Mouse (Mus musculus) gastrocnemius, postnatal 10 days (tissue): ENCODE results near the gene Casp3. TPM values are rescaled to one million over a fixed set of nuclear protein-coding genes. Genes with fewer than 3 reads are reported as not detected.

Experiments used
- DNase-seq: peaks from one replicate; pipeline ENCODE4 v3.0.0; 2021; ENCODE audit warnings: mixed read lengths
- total RNA-seq, 2 experiments: library from RNA; stranded (reverse); gene quantifications; 2 replicates each; pipeline ENCODE4 v1.2.3; 2021

The Casp3 gene
- total RNA-seq, 2 experiments from 2014 or later, result 13.1 to 18.4 TPM

DNA sequence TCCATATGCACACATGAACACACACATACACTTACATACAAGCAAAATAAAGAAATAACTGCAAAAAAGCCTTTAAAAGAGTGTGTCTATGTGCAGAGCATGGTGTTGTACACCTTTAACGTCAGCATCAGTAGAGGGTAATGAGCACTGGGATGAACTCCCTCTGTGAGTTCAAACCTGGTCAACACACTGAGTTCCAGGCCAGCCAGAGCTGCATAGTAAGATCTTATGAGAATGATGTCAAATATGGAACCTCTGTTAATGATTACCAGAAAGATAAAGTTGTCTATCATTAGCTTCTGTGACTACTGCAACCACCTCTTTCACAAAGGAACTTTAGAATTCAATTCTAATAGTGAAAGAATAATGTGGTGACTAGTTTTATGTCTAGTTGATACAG lies 10.2 kb upstream of the Casp3 start:
- DNase-seq, result no peak

DNA sequence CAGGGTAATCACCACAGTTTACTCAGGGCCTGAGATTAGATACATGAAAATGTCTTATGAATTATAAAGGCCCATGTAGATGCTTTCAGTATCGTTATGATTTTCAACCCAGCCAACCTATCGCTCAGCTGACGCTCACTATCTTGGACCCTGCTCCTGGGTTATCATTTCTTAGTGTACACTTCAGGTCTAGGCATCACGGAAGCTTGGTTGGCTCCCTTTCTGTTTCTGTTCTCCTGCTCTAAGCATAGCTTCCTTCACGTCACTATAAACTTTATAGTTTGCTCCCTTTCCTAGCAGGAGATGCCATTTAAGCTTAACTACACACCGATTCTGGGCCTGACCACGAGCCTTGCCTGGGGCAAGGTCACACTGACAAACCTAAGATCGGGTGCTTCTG lies 5.5 kb upstream of the Casp3 start:
- no peak for DNase-seq

GRCm38 (mm10) chr8:46612913-46613312 lies 4.2 kb upstream of the Casp3 start:
- DNase-seq, result peak; percentile 26

DNA sequence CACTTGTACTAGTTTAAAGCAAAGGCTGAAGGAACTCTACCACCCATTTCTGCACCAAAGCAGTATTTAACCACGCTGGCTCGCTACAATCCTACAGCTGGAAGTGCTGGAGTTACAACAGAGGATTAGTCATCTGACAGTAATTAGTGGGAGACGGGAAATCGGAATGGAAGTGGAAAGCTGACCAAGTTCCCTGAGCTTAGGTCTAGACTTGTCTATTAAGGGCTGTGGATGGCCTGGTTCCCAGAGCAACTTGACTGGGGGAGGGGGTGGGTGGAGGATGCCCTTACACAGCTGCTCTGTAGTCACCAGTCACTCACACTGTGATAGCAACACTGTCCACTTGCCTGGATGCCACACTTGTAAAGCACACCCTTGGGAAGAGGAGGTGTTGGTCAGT lies 3.7 kb upstream of the Casp3 start:
- DNase-seq, result peak; percentile 31

DNA sequence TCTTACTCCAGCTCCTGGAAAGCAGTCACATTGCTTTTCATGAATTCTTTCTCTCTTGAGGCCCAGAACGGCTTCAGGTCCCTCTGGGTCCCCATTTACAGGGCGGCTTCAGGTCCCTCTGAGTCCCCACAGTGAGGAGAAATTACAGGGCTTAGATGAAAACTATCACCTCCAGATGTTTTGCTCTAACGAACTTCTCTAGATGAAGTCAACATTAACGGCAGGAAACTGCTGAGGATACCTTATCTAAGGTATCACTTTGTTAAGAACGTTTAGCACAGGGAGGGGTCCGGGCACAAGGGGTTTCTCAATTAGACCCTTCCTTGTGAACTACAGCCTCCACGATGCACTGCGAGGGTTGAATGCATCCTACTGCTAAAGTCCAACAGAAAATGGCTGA lies 1.2 kb upstream of the Casp3 start:
- DNase-seq, result no peak

- no peak for DNase-seq
Observed at GRCm38 (mm10) chr8:46617690-46618620, 864 bp downstream of the Casp3 start.

DNA sequence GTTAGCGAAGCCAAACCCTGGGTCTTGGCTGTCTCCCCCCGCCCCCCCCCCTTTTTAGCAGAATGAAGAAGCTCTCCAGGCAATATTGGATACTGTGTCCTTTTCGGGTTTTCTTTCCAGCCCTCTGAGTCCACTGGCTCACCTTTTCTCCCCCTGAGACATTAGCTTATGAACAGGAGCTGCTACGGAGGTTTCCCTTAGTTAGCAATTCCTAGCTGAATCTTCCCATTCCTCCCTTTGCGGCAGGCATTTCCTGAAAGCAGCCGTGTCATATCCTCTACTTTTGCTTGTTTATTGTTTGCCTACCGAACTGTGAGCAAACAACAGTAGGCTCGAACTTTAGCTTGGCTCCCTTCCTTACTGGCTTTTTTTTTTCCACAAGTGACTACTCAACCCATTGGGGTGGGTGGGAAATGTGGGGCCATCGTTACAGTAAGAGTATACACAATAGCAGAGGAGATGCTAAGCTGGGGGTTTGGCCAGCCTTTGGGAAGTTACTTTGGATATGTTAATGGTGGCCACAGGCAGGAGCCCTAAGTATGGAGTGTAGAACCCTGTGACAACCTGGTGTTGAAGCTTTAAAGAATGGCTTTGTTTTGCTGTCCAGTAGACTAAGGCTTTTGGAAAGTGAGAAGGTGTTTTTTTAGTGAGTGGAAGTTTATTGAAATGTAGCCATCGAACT lies 1.7 kb downstream of the Casp3 start:
- DNase-seq, result no peak

GRCm38 (mm10) chr8:46622446-46623270 lies 5.6 kb downstream of the Casp3 start:
- no peak for DNase-seq

GRCm38 (mm10) chr8:46625166-46625565 lies 8.1 kb downstream of the Casp3 start:
- DNase-seq, result no peak

- no peak for DNase-seq
Observed at GRCm38 (mm10) chr8:46626642-46627041, 9.6 kb downstream of the Casp3 start.

DNA sequence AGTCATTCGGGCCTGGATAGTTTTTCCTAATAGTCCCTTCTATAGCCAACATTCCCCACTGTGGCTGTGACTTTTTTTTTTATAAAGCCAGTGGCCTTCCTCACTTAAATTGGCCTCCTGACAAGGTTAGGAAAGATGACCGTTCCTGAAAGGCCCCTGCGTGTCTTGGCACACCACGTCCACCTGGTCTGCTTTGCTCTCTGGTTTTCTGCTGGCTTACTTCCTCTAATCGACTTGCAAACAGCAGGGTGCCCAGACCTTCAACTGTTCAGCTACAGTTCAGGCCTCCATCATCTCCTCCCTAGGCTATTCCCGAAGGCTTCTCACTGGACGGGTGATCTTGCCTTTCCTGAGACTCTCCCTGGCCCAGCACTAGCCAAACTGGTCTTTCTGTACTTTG lies 10.8 kb downstream of the Casp3 start:
- DNase-seq, result no peak

GRCm38 (mm10) chr8:46628645-46629044 lies 11.6 kb downstream of the Casp3 start:
- DNase-seq, result no peak

- no peak for DNase-seq
Observed at GRCm38 (mm10) chr8:46630422-46630821, 13.3 kb downstream of the Casp3 start.

DNA sequence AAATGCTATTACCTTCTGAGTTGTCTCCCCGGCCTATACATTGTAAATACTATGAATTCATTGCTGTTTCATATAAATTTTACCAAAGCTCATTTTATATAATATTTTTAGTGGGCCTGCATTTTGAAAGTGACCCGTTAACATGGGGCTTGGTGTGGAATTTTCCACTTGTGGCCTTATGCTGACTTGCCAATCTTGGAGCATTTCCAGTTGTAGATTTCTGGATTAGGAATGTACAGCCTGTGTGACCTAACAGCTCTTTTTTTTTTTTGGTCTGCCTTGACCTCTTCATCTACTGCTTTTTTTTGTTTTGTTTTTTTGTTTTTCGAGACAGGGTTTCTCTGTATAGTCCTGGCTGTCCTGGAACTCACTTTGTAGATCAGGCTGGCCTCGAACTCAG lies 13.8 kb downstream of the Casp3 start:
- DNase-seq, result no peak

DNA sequence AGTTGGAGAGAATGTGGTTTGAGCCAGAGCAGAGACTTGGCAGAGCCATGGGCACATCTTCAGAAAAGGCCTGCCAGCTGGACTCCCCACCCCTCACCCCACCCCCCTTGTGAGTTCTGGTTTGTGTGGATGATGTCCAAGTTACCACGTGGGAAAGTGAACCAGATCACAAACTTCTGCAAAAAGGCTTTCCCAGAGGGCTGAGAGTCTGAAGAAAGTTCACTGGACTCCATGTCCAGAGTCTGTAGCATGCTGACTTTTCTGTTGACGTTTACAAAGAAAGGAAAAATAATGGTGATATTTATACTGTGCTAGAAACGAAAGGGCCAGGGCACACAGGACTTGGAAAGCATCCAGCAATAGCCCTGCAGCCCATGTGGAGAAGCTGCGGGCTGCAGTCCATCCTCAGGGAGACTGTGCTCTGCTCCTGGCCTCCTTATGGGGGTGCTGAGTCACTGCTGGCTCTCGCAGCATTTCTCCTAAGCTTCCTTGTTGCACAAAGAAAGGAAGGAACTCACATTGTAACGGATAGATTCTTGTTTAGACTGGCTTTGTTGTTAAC lies 22.0 kb downstream of the Casp3 start:
- DNase-seq, result peak; percentile 26

GRCm38 (mm10) chr8:46639852-46640251 lies 22.8 kb downstream of the Casp3 start:
- DNase-seq, result no peak

DNA sequence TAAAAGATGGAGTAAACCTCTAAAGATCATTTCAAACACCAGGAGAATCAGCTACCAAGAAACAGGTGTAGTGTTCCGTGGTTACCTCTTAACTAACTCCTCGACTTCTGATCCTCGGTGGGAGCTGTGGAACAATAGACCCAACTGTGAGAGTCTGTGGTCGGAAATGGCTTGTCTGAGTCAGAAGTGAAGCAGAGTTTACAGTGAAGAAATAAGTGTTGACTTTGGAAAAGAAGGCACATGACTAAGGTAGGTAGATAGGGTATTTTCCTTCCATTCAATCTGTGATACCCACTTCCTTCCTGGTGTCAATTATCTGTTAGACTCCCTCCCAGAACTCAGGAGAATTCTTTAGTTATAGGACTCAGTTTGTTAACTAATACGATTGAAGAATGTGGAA lies 24.2 kb downstream of the Casp3 start:
- no peak for DNase-seq

DNA sequence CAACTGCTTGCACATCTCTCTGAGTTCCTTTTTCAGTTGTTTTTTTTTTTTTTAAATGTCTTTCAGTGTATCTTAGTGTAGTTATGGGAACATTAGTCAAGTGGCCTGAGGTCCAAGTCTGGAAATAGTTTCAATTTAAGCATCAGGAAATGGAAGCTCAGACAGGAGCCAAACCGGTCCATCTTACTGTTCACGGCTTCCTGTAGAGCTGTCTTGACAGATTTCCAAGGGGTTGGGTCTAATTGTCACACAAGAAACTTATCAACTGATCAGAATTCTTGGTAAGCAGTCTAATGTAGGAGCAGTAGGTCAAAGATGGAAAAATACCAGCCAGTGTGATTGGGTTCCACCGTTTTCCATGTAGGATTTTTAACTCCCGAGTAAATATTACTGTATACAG lies 31.3 kb downstream of the Casp3 start:
- DNase-seq, result no peak

GRCm38 (mm10) chr8:46651872-46652271 lies 34.8 kb downstream of the Casp3 start:
- DNase-seq, result no peak

GRCm38 (mm10) chr8:46655919-46656318 lies 38.8 kb downstream of the Casp3 start:
- no peak for DNase-seq

DNA sequence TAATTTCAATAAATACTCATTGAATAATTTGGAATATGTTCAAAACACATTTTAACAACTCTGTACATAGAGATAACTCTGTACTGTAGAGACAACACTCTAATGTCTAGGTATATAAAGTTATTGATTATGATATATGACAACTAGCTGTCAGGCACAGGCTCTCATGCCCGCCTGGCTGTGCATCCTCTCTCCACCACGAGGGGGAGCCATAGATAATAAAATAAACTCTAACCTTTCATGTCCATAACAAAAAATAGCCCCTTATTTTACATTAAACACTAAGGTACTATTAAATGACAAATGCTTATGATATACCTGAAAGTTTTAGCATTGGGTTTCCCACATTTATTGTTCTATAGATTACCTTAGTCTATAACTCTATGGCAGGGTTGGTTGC lies 54.4 kb downstream of the Casp3 start:
- peak; percentile 67 for DNase-seq

GRCm38 (mm10) chr8:46680671-46681365 lies 63.7 kb downstream of the Casp3 start:
- DNase-seq, result no peak
